Mouse (Mus musculus): ENCODE results near the gene Astl. TPM values are rescaled to one million over a fixed set of nuclear protein-coding genes. Genes with fewer than 3 reads are reported as not detected.
A peak's percentile ranks its signal among the peaks of the same experiment; 100 is the strongest.

Gene Astl
- polyA plus RNA-seq, 1 experiment from 2014 or later: not detected

- Histone ChIP-seq H3K36me3 (replicated peaks; ENCODE audit: insufficient read depth, low read length) (no peaks in the 10 kb centered on the region), H3K4me1 (ENCODE audit: insufficient read depth) (peaks cover 6% of the 10 kb centered on the region), H3K4me2 (ENCODE audit: low read depth, low read length) (no peak overlapping the region), H3K4me3 (ENCODE audit: low read depth, low read length) (no peak overlapping the region), H3K27ac (ENCODE audit: low read depth) (no peak overlapping the region), H3K9me3 (ENCODE audit: low read length) (no peaks in the 10 kb centered on the region), H3K9ac (replicated peaks) (no peak overlapping the region), H3K27me3 (ENCODE audit: insufficient read depth, low read length) (no peaks in the 10 kb centered on the region)
- DNase-seq (no peak), ATAC-seq (no peak)
- TF ChIP-seq EP300 (IDR thresholded peaks at IDR 0.05; ENCODE audit: low read depth): no peak
- TF ChIP-seq CTCF (IDR thresholded peaks at IDR 0.05; ENCODE audit: low read depth): no peak
- 62% methylated on average over 4 of the region's 4 CpGs for WGBS (ENCODE audit: insufficient replicate concordance)
Observed at GRCm38 (mm10) chr2:127318136-127318535, 20.3 kb upstream of the Astl start.

- Histone ChIP-seq H3K4me2 (ENCODE audit: low read depth, low read length) (no peak overlapping the region), H3K4me1 (ENCODE audit: insufficient read depth) (peaks cover 8% of the 10 kb centered on the region), H3K27ac (ENCODE audit: low read depth) (no peak overlapping the region), H3K9ac (replicated peaks) (no peak overlapping the region), H3K4me3 (ENCODE audit: low read depth, low read length) (no peak overlapping the region), H3K36me3 (replicated peaks; ENCODE audit: insufficient read depth, low read length) (no peaks in the 10 kb centered on the region), H3K27me3 (ENCODE audit: insufficient read depth, low read length) (no peaks in the 10 kb centered on the region), H3K9me3 (ENCODE audit: low read length) (no peaks in the 10 kb centered on the region)
- DNase-seq: no peak
- no peak for TF ChIP-seq EP300 (IDR thresholded peaks at IDR 0.05; ENCODE audit: low read depth)
- TF ChIP-seq CTCF (IDR thresholded peaks at IDR 0.05; ENCODE audit: low read depth): no peak
- ATAC-seq: no peak
- WGBS (ENCODE audit: insufficient replicate concordance): 31% methylated on average over 4 of the region's 4 CpGs
Observed at GRCm38 (mm10) chr2:127319071-127319470, 19.4 kb upstream of the Astl start.

- ATAC-seq: no peak
- Histone ChIP-seq H3K9ac (replicated peaks) (no peak overlapping the region), H3K4me3 (ENCODE audit: low read depth, low read length) (no peak overlapping the region), H3K4me1 (ENCODE audit: insufficient read depth) (peaks cover 8% of the 10 kb centered on the region; the same call in 1 of the 2 replicates), H3K4me2 (ENCODE audit: low read depth, low read length) (no peak overlapping the region), H3K36me3 (replicated peaks; ENCODE audit: insufficient read depth, low read length) (no peaks in the 10 kb centered on the region), H3K27ac (ENCODE audit: low read depth) (0 out of 2 replicates have a peak overlapping the region, but pooled peaks have one; percentile 16), H3K9me3 (ENCODE audit: low read length) (no peaks in the 10 kb centered on the region), H3K27me3 (ENCODE audit: insufficient read depth, low read length) (no peaks in the 10 kb centered on the region)
- DNase-seq: no peak
- TF ChIP-seq EP300 (IDR thresholded peaks at IDR 0.05; ENCODE audit: low read depth): no peak
- no peak for TF ChIP-seq CTCF (IDR thresholded peaks at IDR 0.05; ENCODE audit: low read depth)
- WGBS (ENCODE audit: insufficient replicate concordance): 52% methylated on average over 6 of the region's 6 CpGs
Observed at GRCm38 (mm10) chr2:127322671-127323285, 15.7 kb upstream of the Astl start.

- Histone ChIP-seq H3K36me3 (replicated peaks; ENCODE audit: insufficient read depth, low read length) (no peaks in the 10 kb centered on the region), H3K4me3 (ENCODE audit: low read depth, low read length) (no peak overlapping the region), H3K9me3 (ENCODE audit: low read length) (no peaks in the 10 kb centered on the region), H3K27me3 (ENCODE audit: insufficient read depth, low read length) (no peaks in the 10 kb centered on the region), H3K27ac (ENCODE audit: low read depth) (no peak overlapping the region), H3K9ac (replicated peaks) (no peak overlapping the region), H3K4me2 (ENCODE audit: low read depth, low read length) (no peak overlapping the region), H3K4me1 (ENCODE audit: insufficient read depth) (peaks cover 12% of the 10 kb centered on the region)
- 81% methylated on average over 1 of the region's 1 CpGs for WGBS (ENCODE audit: insufficient replicate concordance)
- ATAC-seq: no peak
- TF ChIP-seq CTCF (IDR thresholded peaks at IDR 0.05; ENCODE audit: low read depth): no peak
- no peak for TF ChIP-seq EP300 (IDR thresholded peaks at IDR 0.05; ENCODE audit: low read depth)
- no peak for DNase-seq
Observed at GRCm38 (mm10) chr2:127323667-127324066, 14.8 kb upstream of the Astl start.

- no peak overlapping the region for H3K27ac ChIP-seq (ENCODE audit: low read depth)
- no peak overlapping the region for H3K9ac ChIP-seq (replicated peaks)
- TF ChIP-seq EP300 (IDR thresholded peaks at IDR 0.05; ENCODE audit: low read depth) (no peak), CTCF (IDR thresholded peaks at IDR 0.05; ENCODE audit: low read depth) (no peak)
- DNase-seq: no peak
- peaks cover 19% of the 10 kb centered on the region for H3K4me1 ChIP-seq (ENCODE audit: insufficient read depth)
- H3K4me2 ChIP-seq (ENCODE audit: low read depth, low read length): no peak overlapping the region
- H3K4me3 ChIP-seq (ENCODE audit: low read depth, low read length): no peak overlapping the region
- WGBS (ENCODE audit: insufficient replicate concordance): 42% methylated on average over 7 of the region's 7 CpGs
- H3K9me3 ChIP-seq (ENCODE audit: low read length): no peaks in the 10 kb centered on the region
- ATAC-seq: no peak
- no peaks in the 10 kb centered on the region for H3K36me3 ChIP-seq (replicated peaks; ENCODE audit: insufficient read depth, low read length)
- H3K27me3 ChIP-seq (ENCODE audit: insufficient read depth, low read length): no peaks in the 10 kb centered on the region
Observed at GRCm38 (mm10) chr2:127324456-127324855, 14.0 kb upstream of the Astl start.

GRCm38 (mm10) chr2:127328090-127328851 lies 10.2 kb upstream of the Astl start:
- Histone ChIP-seq H3K36me3 (replicated peaks; ENCODE audit: insufficient read depth, low read length) (no peaks in the 10 kb centered on the region), H3K4me1 (ENCODE audit: insufficient read depth) (peaks cover 20% of the 10 kb centered on the region), H3K4me3 (ENCODE audit: low read depth, low read length) (no peak overlapping the region), H3K9ac (replicated peaks) (no peak overlapping the region), H3K27ac (ENCODE audit: low read depth) (peak overlapping the region; percentile 66), H3K9me3 (ENCODE audit: low read length) (no peaks in the 10 kb centered on the region), H3K27me3 (ENCODE audit: insufficient read depth, low read length) (no peaks in the 10 kb centered on the region), H3K4me2 (ENCODE audit: low read depth, low read length) (no peak overlapping the region)
- ATAC-seq (peak; percentile 79), DNase-seq (peak; percentile 44)
- TF ChIP-seq EP300 (IDR thresholded peaks at IDR 0.05; ENCODE audit: low read depth) (peak; percentile 71), CTCF (IDR thresholded peaks at IDR 0.05; ENCODE audit: low read depth) (no peak)
- 32% methylated on average over 12 of the region's 12 CpGs for WGBS (ENCODE audit: insufficient replicate concordance)
